Mouse (Mus musculus): ENCODE measurements around the gene Cmip. TPM values are rescaled to one million over a fixed set of nuclear protein-coding genes. Genes with fewer than 3 reads are reported as not detected.

Gene Cmip
- polyA plus RNA-seq, 1 experiment from 2014 or later: 47.1 TPM

DNA sequence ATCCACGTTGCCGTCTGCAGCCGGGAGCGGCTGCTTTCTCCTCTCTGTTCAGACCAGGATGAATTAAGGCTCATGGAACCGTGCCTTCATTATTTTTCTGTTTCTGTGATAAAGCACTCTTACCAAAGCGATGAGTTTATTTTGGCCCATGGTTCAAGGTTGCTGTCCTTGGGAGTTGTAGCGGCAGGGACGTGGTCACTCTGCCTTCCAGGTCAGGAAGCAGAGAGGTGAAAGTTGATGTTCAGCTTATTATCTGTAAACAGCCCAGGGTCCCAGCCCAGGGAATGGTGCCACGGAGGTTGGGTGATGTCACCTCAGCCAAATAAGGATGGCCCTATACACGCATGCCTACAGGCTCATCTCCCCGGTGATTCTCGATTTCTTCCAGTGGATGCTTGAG, 83.9 kb downstream of the Cmip start:
- no peak for TF ChIP-seq CTCF (IDR thresholded peaks at IDR 0.05; ENCODE audit: low read depth)
- no peak overlapping the region for H3K4me2 ChIP-seq (replicated peaks; ENCODE audit: low read depth)
- H3K27ac ChIP-seq (ENCODE audit: low read depth, low read length): peak overlapping the region; percentile 78
- no peak for ATAC-seq
- no peaks in the 10 kb centered on the region for H3K27me3 ChIP-seq (replicated peaks; ENCODE audit: control insufficient read depth, insufficient read depth, low read length)
- no peaks in the 10 kb centered on the region for H3K36me3 ChIP-seq (ENCODE audit: control insufficient read depth, insufficient read depth)
- peaks cover 32% of the 10 kb centered on the region for H3K4me1 ChIP-seq (replicated peaks; ENCODE audit: control insufficient read depth, insufficient read depth, low read length)
- no peak overlapping the region for H3K9ac ChIP-seq (ENCODE audit: low read depth, low read length)
- no peaks in the 10 kb centered on the region for H3K9me3 ChIP-seq (ENCODE audit: control insufficient read depth)
- H3K4me3 ChIP-seq (ENCODE audit: low read depth, low read length): no peak overlapping the region
- 79% methylated on average over 12 of the region's 12 CpGs for whole genome bisulfite sequencing

DNA sequence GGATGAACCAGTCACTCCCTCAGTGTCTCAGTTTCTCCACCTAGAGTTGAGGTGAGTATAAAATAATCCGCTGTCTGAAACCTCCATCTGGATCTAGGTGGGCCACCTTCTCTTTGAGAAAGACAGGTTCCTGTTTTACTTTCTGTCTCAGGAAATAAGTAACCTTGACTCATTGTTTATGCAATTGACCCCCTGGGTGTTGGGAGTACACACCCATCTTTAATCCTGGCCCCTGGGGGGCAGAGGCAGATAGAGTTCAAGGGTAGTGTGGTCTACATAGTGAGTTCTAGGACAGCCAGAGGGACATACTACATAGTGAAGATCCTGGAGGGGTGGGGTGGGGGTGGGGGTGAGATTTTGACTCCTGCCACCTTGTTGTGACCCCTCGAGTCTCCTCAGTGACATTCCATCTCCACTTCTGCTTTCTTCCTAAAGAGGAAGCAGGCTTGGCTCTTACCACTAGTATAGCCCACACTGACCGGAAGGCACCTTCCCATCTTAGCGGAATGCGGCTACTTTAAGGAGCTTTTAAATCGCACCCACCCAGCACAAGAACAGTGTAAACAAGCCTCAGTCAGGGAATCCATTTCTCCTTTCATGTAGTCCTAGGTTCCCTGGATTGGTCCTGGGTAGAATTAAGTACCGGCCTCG, 86.0 kb downstream of the Cmip start:
- no peak for TF ChIP-seq CTCF (IDR thresholded peaks at IDR 0.05; ENCODE audit: low read depth)
- Histone ChIP-seq H3K27ac (ENCODE audit: low read depth, low read length) (no peak overlapping the region), H3K9me3 (ENCODE audit: control insufficient read depth) (no peaks in the 10 kb centered on the region), H3K4me1 (replicated peaks; ENCODE audit: control insufficient read depth, insufficient read depth, low read length) (peaks cover 18% of the 10 kb centered on the region), H3K36me3 (ENCODE audit: control insufficient read depth, insufficient read depth) (no peaks in the 10 kb centered on the region), H3K27me3 (replicated peaks; ENCODE audit: control insufficient read depth, insufficient read depth, low read length) (no peaks in the 10 kb centered on the region), H3K4me2 (replicated peaks; ENCODE audit: low read depth) (peak overlapping the region; percentile 6; the same call in 1 of the 2 replicates), H3K9ac (ENCODE audit: low read depth, low read length) (no peak overlapping the region), H3K4me3 (ENCODE audit: low read depth, low read length) (no peak overlapping the region)
- WGBS: 40% methylated on average over 8 of the region's 8 CpGs
- no peak for ATAC-seq

DNA sequence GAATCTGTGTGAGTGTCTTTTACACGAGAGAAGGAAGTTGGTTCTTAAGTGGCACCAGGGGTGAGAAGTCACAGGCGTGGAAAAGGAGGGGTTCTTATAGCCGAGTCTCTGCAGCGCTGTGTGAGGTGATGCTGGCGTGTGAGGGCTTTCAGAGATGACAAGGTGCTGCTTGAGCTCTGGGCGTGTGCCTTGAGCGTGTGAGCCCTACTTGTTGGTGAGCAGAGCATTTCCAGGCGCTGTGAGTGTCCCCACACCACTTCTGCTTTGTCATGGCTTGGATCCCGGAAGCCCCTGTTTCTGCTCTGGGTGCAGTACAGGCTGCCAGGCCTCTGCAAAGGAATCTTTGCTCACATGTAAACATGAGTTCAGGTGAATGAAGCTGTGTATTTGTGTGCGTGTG, 86.6 kb downstream of the Cmip start:
- H3K4me3 ChIP-seq (ENCODE audit: low read depth, low read length): no peak overlapping the region
- TF ChIP-seq CTCF (IDR thresholded peaks at IDR 0.05; ENCODE audit: low read depth): no peak
- peak overlapping the region; percentile 6; the same call in 1 of the 2 replicates for H3K4me2 ChIP-seq (replicated peaks; ENCODE audit: low read depth)
- no peaks in the 10 kb centered on the region for H3K36me3 ChIP-seq (ENCODE audit: control insufficient read depth, insufficient read depth)
- no peaks in the 10 kb centered on the region for H3K9me3 ChIP-seq (ENCODE audit: control insufficient read depth)
- no peak for ATAC-seq
- peaks cover 15% of the 10 kb centered on the region for H3K4me1 ChIP-seq (replicated peaks; ENCODE audit: control insufficient read depth, insufficient read depth, low read length)
- H3K9ac ChIP-seq (ENCODE audit: low read depth, low read length): no peak overlapping the region
- WGBS: 36% methylated on average over 10 of the region's 10 CpGs
- H3K27me3 ChIP-seq (replicated peaks; ENCODE audit: control insufficient read depth, insufficient read depth, low read length): no peaks in the 10 kb centered on the region
- peak overlapping the region; percentile 41; the same call in 1 of the 2 replicates for H3K27ac ChIP-seq (ENCODE audit: low read depth, low read length)

DNA sequence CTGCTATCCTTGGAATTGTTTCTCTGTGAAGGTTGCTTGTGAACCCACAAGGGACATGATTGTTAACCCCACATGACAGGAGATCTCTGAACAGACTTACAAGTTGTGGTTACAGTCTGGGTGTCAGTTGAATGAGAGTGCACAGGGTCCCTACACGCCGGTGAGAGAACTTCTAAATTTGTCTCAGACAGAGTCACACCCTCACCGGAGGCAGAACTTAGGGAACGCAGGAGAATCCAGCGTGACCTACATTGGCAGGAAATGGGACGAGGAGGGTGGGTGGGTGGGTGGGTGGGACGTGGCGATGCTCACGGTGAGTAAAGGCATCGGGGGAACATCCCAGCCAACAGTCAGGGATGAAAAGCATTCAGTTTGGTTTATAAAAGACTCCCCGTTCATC, 88.0 kb downstream of the Cmip start:
- H3K27me3 ChIP-seq (replicated peaks; ENCODE audit: control insufficient read depth, insufficient read depth, low read length): no peaks in the 10 kb centered on the region
- H3K4me3 ChIP-seq (ENCODE audit: low read depth, low read length): no peak overlapping the region
- no peaks in the 10 kb centered on the region for H3K36me3 ChIP-seq (ENCODE audit: control insufficient read depth, insufficient read depth)
- H3K9me3 ChIP-seq (ENCODE audit: control insufficient read depth): no peaks in the 10 kb centered on the region
- H3K4me2 ChIP-seq (replicated peaks; ENCODE audit: low read depth): no peak overlapping the region
- peak overlapping the region; percentile 58 for H3K27ac ChIP-seq (ENCODE audit: low read depth, low read length)
- TF ChIP-seq CTCF (IDR thresholded peaks at IDR 0.05; ENCODE audit: low read depth): no peak
- ATAC-seq: no peak
- peaks cover 9% of the 10 kb centered on the region; the same call in 1 of the 2 replicates for H3K4me1 ChIP-seq (replicated peaks; ENCODE audit: control insufficient read depth, insufficient read depth, low read length)
- H3K9ac ChIP-seq (ENCODE audit: low read depth, low read length): no peak overlapping the region
- WGBS: 64% methylated on average over 11 of the region's 11 CpGs

DNA sequence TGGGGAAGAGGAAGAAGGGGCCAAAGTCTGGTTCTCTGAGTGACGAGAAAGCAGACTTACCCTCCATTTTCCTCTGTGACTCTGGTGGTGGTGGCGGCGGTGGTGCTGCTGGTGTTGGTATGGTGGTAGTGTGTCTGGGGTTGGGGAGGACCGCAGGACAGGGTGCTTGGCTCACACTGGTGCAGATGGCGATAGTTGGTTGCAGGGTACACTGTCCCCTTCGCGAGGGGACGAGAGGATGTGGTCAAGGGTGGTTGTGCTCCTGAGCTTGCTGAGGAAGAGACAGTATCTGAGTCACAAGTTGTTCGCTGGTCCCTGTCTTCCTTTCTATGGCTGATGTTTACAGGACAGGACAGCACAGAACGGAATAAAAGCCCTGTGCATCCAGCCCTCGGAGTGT, 88.5 kb downstream of the Cmip start:
- Histone ChIP-seq H3K27me3 (replicated peaks; ENCODE audit: control insufficient read depth, insufficient read depth, low read length) (no peaks in the 10 kb centered on the region), H3K27ac (ENCODE audit: low read depth, low read length) (0 out of 2 replicates have a peak overlapping the region, but pooled peaks have one; percentile 3), H3K36me3 (ENCODE audit: control insufficient read depth, insufficient read depth) (no peaks in the 10 kb centered on the region), H3K4me2 (replicated peaks; ENCODE audit: low read depth) (no peak overlapping the region), H3K9me3 (ENCODE audit: control insufficient read depth) (no peaks in the 10 kb centered on the region), H3K4me1 (replicated peaks; ENCODE audit: control insufficient read depth, insufficient read depth, low read length) (peaks cover 9% of the 10 kb centered on the region; the same call in 1 of the 2 replicates), H3K9ac (ENCODE audit: low read depth, low read length) (no peak overlapping the region), H3K4me3 (ENCODE audit: low read depth, low read length) (no peak overlapping the region)
- no peak for TF ChIP-seq CTCF (IDR thresholded peaks at IDR 0.05; ENCODE audit: low read depth)
- 80% methylated on average over 11 of the region's 11 CpGs for WGBS
- ATAC-seq: no peak

DNA sequence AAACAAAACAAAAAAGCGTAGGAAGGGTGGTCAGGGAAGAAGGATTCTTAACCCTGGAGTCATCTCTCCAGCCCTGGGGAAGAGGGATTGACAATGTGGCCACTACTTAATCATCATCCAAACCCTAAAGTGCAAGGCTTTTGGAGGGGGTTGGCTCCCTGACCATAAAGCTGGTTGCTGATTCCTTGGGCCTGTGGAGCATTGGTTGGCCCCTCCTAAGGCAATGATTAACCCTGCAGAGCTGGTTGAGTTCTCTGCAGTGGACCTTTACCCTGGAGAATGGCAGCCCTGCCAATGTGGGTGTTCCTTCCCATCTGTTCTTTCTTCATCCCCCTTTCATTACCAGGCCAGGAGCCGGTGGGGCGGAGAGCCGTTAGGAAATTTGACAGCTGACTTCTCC, 90.7 kb downstream of the Cmip start:
- WGBS: 43% methylated on average over 4 of the region's 4 CpGs
- Histone ChIP-seq H3K4me2 (replicated peaks; ENCODE audit: low read depth) (peak overlapping the region; percentile 30), H3K27ac (ENCODE audit: low read depth, low read length) (peak overlapping the region; percentile 62), H3K36me3 (ENCODE audit: control insufficient read depth, insufficient read depth) (no peaks in the 10 kb centered on the region), H3K4me3 (ENCODE audit: low read depth, low read length) (no peak overlapping the region), H3K4me1 (replicated peaks; ENCODE audit: control insufficient read depth, insufficient read depth, low read length) (peaks cover 4% of the 10 kb centered on the region; the same call in 1 of the 2 replicates), H3K9me3 (ENCODE audit: control insufficient read depth) (no peaks in the 10 kb centered on the region), H3K27me3 (replicated peaks; ENCODE audit: control insufficient read depth, insufficient read depth, low read length) (no peaks in the 10 kb centered on the region), H3K9ac (ENCODE audit: low read depth, low read length) (no peak overlapping the region)
- peak; percentile 83 for ATAC-seq
- TF ChIP-seq CTCF (IDR thresholded peaks at IDR 0.05; ENCODE audit: low read depth): no peak
